Mouse (Mus musculus): ENCODE data around the gene Acad12.

- no peak for TF ChIP-seq CTCF (IDR thresholded peaks at IDR 0.05; ENCODE audit: low read depth, low read length)
- no peak for TF ChIP-seq EP300 (IDR thresholded peaks at IDR 0.05; ENCODE audit: insufficient read depth, low read depth, low read length)
Observed at GRCm38 (mm10) chr5:121549196-121549595, 69.5 kb downstream of the Acad12 start.
